Mouse (Mus musculus): ENCODE data around the gene Kcnma1.

DNA sequence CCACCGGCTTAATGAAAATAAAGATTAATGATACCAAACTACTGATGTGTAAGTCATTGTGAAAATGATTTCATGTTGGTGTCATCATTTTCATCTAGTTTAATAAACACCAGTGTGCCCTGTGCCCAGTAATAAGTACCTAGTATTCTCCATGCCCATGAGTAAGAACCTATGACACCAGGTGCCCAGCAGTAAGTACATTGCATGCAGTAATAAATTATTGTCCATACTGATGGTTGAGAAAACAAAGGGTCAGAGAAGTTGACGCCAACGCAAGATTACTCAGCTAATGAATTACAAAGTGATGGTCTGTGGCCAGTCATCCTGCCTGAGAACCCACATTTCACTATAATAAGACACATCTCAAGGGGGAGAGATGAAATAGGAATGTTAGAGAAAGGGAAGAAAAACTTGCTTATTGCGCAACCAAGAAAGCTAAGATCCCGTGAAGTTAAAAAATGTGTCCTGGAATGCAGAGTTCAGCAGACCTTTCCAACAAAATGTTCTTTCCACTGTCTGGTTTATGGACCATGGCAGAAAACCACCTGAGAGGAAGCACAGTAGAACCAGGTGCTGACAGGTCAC is 381.2 kb downstream of the Kcnma1 start:
- no peak for TF ChIP-seq CTCF (IDR thresholded peaks at IDR 0.05; ENCODE audit: insufficient read depth, low read depth, low read length)
- no peak for TF ChIP-seq POLR2A (IDR thresholded peaks at IDR 0.05; ENCODE audit: insufficient read depth, low read depth, low read length)

Measured in olfactory bulb, adult 2 months (tissue).